Mouse (Mus musculus) neural tube, embryonic 12.5 days (tissue): ENCODE measurements around the gene Mrpl45. TPM values are rescaled to one million over a fixed set of nuclear protein-coding genes. Genes with fewer than 3 reads are reported as not detected.
"Not testable (repeated sequence)": the region's sequence is repeated elsewhere in the genome, so short reads cannot be mapped to it uniquely, and the experiment has no call there.

Experiments used
- ATAC-seq: fragments of 200-750 bp; cut with Nextera tagmentation; 2 replicates; pipeline ENCODE4 v1.8.0; 2017; ENCODE audit warnings: low read depth, mild to moderate bottlenecking, moderate TSS enrichment, moderate library complexity; ENCODE audit not compliant: low FRiP score
- H3K27ac ChIP-seq: fragments of 300-500 bp; sonication (generic); 2 replicates; pipeline ENCODE4 v1.5.1; 2016
- H3K27me3 ChIP-seq: fragments of 300-500 bp; sonication (generic); replicated peaks from 2 replicates; pipeline ENCODE4 v1.6.1; 2016; ENCODE audit warnings: mild to moderate bottlenecking
- H3K36me3 ChIP-seq: fragments of 300-500 bp; sonication (generic); 2 replicates; pipeline ENCODE4 v1.6.1; 2016; ENCODE audit warnings: mild to moderate bottlenecking
- H3K4me1 ChIP-seq: fragments of 300-500 bp; sonication (generic); 2 replicates; pipeline ENCODE4 v1.6.1; 2016
- H3K4me2 ChIP-seq: fragments of 300-500 bp; sonication (generic); replicated peaks from 2 replicates; pipeline ENCODE4 v1.6.1; 2016; ENCODE audit warnings: mild to moderate bottlenecking
- H3K4me3 ChIP-seq: fragments of 300-500 bp; sonication (generic); 2 replicates; pipeline ENCODE4 v1.5.1; 2016
- H3K9ac ChIP-seq: fragments of 300-500 bp; sonication (generic); 2 replicates; pipeline ENCODE4 v1.6.1; 2016; ENCODE audit warnings: mild to moderate bottlenecking
- H3K9me3 ChIP-seq: fragments of 300-500 bp; sonication (generic); 2 replicates; pipeline ENCODE4 v1.6.1; 2016; ENCODE audit warnings: mild to moderate bottlenecking
- WGBS: fragments of 180-500 bp; shearing (Covaris S2); methylation state at CpG from one replicate; pipeline ENCODE4 v1.1.7; 2016; 5-methylcytosine and 5-hydroxymethylcytosine counted together
- polyA plus RNA-seq: library from polyadenylated mRNA; unstranded; fragments of >200 nt; fragmentation: Nextera tagmentation; extraction: Ambion mirVana; gene quantifications from 2 replicates; pipeline ENCODE4 v1.2.1, GENCODE M21; 2016

Gene Mrpl45
- polyA plus RNA-seq, 1 experiment from 2014 or later = 48.9 TPM

DNA sequence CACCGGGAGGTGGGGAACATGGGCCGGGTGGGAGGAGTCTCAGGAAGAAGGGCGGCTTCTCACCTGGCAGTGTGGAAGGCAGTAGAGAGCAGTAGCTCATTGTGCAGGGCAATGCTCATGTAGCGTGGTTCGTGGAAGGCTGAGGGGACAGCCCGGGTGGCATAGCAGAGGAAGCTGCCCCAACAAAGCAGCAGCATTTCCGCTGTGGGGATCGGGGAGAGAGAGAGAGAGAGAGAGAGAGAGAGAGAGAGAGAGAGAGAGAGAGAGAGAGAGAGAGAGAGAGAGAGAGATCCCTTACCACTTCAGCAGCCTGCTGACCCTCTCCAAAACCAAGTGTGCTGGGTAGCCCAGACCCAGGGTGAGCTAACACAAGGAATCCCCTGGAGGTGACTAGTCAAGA is 27.7 kb downstream of the Mrpl45 start:
- 52% methylated on average over 8 of the region's 8 CpGs for WGBS
- Histone ChIP-seq H3K4me1 (peaks cover 12% of the 10 kb centered on the region; the same call in 1 of the 2 replicates), H3K9me3 (no peaks in the 10 kb centered on the region), H3K4me3 (no peak overlapping the region), H3K9ac (no peak overlapping the region), H3K27me3 (no peaks in the 10 kb centered on the region), H3K27ac (no peak overlapping the region), H3K4me2 (no peak overlapping the region), H3K36me3 (no peaks in the 10 kb centered on the region)
- ATAC-seq = no peak

DNA sequence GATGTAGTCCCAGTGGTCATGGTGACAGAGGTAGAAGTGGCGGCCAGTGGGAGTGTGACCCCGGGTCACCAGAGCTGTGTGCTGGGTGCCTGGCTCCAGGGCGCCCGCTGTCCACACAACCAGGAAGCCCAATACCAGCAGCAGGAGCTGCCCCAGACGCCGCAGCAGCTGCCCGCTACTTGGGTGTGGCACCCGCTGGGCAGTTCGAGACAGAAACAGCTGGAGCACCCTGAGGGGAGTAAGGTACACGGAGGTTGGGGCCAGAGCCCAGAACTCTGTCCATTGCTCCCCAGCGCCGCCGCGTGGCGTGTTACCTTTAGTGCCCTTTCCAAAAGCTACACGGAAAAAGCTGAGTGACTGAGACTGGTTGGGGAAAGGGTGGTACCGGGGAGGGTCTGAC is 28.1 kb downstream of the Mrpl45 start:
- H3K9ac ChIP-seq = no peak overlapping the region
- H3K4me2 ChIP-seq = no peak overlapping the region; the same call in 1 of the 2 replicates
- H3K4me3 ChIP-seq = no peak overlapping the region
- H3K27ac ChIP-seq = no peak overlapping the region
- H3K9me3 ChIP-seq = no peaks in the 10 kb centered on the region
- H3K4me1 ChIP-seq = peaks cover 11% of the 10 kb centered on the region; the same call in 1 of the 2 replicates
- H3K27me3 ChIP-seq = no peaks in the 10 kb centered on the region
- no peak for ATAC-seq
- H3K36me3 ChIP-seq = no peaks in the 10 kb centered on the region
- WGBS = 34% methylated on average over 17 of the region's 17 CpGs

DNA sequence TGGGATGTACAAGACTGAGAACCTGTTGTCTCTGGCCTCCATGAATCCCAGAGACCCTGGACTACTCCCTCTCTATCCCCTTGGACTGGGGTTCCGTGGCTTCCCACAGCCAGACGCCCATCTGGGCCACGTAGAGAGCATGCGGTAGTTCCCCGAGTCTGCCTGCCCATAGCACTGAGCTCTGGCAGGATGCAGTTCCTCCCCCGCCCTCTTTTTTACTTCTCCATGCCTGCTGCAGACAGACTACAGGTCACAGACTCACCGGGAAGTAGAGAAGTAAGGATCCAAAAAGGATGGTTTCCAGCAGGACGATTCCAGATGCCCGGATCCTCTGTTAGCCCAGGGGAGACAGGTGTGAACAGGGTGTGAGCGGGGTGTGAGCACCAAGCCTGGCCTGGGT is 29.9 kb downstream of the Mrpl45 start:
- no peak overlapping the region for H3K4me2 ChIP-seq
- no peaks in the 10 kb centered on the region for H3K9me3 ChIP-seq
- WGBS = 83% methylated on average over 10 of the region's 10 CpGs
- ATAC-seq = no peak
- no peak overlapping the region for H3K4me3 ChIP-seq
- H3K4me1 ChIP-seq = peaks cover 17% of the 10 kb centered on the region
- no peak overlapping the region for H3K27ac ChIP-seq
- no peaks in the 10 kb centered on the region for H3K27me3 ChIP-seq
- no peaks in the 10 kb centered on the region for H3K36me3 ChIP-seq
- no peak overlapping the region for H3K9ac ChIP-seq

DNA sequence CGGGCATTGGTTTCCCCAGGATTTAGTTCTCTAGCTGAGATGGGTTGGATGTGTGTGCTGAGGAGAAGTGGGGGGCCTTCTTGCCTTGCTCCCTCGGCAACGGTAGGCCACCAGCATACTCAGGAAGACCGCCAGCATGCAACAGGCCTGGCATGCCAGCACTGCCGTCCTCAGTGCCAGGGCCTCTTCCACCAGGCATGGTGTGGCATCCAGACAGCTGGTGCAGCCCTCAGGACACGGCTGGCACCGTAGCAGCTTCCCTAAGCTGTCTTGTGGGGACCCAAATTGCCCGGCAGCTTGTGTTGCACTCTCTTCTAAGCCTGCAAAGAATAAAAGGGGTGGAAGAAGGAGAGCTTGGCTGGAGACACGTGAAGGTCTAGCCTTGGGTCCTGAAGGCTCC is 30.9 kb downstream of the Mrpl45 start:
- Histone ChIP-seq H3K9me3 (no peaks in the 10 kb centered on the region), H3K4me1 (peaks cover 27% of the 10 kb centered on the region), H3K36me3 (no peaks in the 10 kb centered on the region), H3K27me3 (0 out of 2 replicates have a peak, but pooled peaks cover 4% of the 10 kb centered on the region), H3K9ac (no peak overlapping the region), H3K27ac (no peak overlapping the region), H3K4me2 (no peak overlapping the region), H3K4me3 (no peak overlapping the region)
- no peak for ATAC-seq
- 84% methylated on average over 9 of the region's 9 CpGs for WGBS

DNA sequence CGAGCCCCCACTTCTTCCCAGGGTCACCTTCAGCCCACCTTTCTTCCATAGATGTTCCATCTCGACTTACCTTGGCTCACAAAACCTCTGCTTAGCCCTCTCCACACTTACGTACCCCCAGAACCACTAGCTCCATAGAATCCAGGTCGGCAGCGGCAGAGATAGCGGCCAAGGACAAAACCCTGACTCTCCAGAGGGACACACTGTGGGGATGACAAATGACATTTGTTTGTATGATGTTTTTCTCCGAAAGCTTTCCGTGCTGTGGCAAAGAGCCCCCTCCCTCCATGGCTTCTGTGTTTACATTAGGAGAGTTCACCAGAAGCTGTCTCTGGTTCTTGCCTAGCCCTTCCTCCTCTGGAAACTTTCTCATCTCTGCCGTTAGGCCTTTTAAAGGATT is 31.8 kb downstream of the Mrpl45 start:
- Histone ChIP-seq H3K9ac (no peak overlapping the region), H3K27me3 (0 out of 2 replicates have a peak, but pooled peaks cover 4% of the 10 kb centered on the region), H3K36me3 (no peaks in the 10 kb centered on the region), H3K9me3 (no peaks in the 10 kb centered on the region), H3K4me2 (no peak overlapping the region), H3K4me3 (no peak overlapping the region), H3K27ac (no peak overlapping the region), H3K4me1 (peaks cover 36% of the 10 kb centered on the region)
- 84% methylated on average over 9 of the region's 9 CpGs for WGBS
- ATAC-seq = no peak

DNA sequence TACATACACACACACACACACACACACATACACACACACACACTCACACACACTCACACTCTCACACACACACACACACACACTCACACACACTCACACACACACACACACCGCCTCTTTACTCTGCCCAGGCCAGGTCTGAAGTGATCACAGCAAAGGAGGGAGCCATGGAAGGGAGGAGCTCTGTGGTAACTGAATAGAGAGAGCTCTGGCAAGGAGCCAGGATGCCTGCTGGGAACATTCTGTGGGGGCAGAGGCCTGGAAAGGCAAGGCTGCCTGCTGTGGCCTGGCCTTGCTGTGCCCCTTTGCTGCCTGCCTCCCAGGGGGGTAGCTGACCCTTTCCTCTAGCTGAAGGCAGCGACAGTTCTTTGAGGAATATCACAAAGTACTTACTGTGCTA is 34.5 kb downstream of the Mrpl45 start:
- H3K9ac ChIP-seq = no peak overlapping the region
- no peaks in the 10 kb centered on the region for H3K36me3 ChIP-seq
- 0 out of 2 replicates have a peak, but pooled peaks cover 4% of the 10 kb centered on the region for H3K27me3 ChIP-seq
- peak overlapping the region; percentile 33 for H3K4me2 ChIP-seq
- H3K9me3 ChIP-seq = no peaks in the 10 kb centered on the region
- WGBS = 15% methylated on average over 2 of the region's 2 CpGs
- no peak overlapping the region for H3K4me3 ChIP-seq
- peaks cover 33% of the 10 kb centered on the region for H3K4me1 ChIP-seq
- ATAC-seq = peak; percentile 71
- H3K27ac ChIP-seq = peak overlapping the region; percentile 37; the same call in 1 of the 2 replicates

DNA sequence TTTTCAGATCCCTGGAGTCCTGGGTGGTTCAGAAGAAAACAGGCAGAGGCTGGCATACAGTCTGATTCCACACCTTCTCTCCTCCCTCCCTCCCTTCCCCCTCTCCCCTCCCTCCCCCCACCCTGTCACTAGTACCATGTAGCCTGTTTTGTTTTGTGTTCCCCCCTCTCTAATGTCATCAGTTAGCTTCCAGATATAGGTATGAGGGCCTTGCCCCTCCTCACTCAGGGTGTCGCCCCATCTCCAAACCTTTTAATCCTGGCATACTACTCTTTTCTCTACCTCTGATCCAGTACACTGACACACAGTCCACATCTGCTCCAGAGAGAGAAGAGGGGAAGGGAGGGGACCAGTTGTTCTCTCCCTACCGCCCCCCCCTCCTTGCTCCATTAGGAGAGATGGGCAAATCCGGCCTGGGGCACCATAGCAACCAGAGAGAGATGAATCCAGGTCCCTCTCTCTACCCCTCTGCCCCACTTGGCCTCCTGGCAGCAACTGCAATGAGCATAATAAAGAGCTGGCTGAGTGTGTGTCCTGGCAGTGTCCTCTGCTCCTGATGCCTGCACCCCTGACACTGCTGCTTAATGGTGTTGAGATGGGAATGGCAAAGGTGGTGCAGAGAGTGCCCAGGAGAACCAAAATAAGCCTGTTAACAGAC is 36.6 kb downstream of the Mrpl45 start, which contains the start of gene Gpr179:
TSS of gene Gpr179 (minus strand) at position 51 of the 658 bp plus-strand sequence.
- Histone ChIP-seq H3K4me3 (no peak within 1 kb of the TSS), H3K4me2 (peak within 1 kb of the TSS; percentile 9; the same call in 1 of the 2 replicates), H3K27me3 (0 out of 2 replicates have a peak, but pooled peaks cover 4% of the 10 kb centered on the region), H3K27ac (no peak within 1 kb of the TSS), H3K36me3 (no peaks in the 10 kb centered on the region), H3K4me1 (peaks cover 33% of the 10 kb centered on the region), H3K9me3 (no peaks in the 10 kb centered on the region), H3K9ac (0 out of 2 replicates have a peak within 1 kb of the TSS, but pooled peaks have one; percentile 17)
- no peak for ATAC-seq
- WGBS = 59% methylated on average over 3 of the region's 3 CpGs

DNA sequence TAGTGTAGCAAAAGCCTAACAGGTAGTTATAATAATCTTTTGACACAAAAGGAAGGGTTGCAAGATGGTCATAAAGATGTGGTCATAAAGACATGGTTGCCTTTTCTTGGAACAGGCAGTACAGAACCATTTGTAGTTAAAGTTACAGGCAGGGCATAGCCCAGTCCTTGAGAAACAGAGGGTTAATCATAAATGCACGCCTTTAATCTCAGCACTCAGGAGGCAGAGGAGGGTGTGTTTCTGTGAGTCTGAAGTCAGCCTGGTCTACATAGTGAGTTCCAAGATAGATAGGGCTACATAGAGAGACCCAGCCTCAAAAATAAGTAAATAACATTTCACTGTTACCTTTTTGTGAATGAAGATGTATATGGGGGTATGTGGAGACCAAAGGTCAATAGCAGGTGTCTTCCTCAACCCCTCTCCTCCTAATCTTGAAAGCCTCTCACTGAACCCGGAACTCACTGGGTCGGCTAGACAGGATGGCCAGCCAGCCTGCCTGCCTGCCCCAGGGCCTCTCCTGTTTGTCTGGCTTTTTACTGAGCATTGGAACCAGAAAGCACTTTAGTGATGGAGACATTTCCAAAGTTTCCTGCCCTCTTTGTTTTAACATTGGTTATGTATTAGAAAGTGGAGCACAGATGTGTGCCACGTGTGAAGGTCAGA is 37.5 kb downstream of the Mrpl45 start:
- Histone ChIP-seq H3K9me3 (no peaks in the 10 kb centered on the region), H3K4me1 (peaks cover 33% of the 10 kb centered on the region), H3K9ac (no peak overlapping the region), H3K36me3 (no peaks in the 10 kb centered on the region), H3K27me3 (0 out of 2 replicates have a peak, but pooled peaks cover 4% of the 10 kb centered on the region), H3K4me3 (no peak overlapping the region), H3K27ac (no peak overlapping the region), H3K4me2 (no peak overlapping the region)
- 76% methylated on average over 4 of the region's 4 CpGs for WGBS
- ATAC-seq = no peak

DNA sequence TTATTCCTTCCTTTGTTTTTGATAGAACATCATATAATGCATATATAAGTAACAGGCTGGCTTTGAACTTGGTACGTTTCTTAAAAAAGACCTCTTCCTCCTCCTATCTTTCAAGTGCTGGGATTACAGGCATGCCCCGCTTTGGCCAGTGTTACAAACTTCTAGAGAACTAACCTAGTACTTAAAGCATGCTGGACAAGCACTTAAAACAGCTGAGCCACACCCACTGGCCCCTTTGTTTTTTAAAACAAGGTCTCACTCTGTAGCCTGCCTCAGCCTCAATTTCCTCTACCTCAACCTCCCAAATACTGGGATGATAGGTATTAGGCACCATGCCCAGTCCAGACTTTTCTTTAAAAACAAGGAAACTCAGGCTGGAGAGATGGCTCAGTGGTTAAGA is 39.1 kb downstream of the Mrpl45 start:
- H3K27ac ChIP-seq = no peak overlapping the region
- H3K36me3 ChIP-seq = no peaks in the 10 kb centered on the region
- 0 out of 2 replicates have a peak, but pooled peaks cover 4% of the 10 kb centered on the region for H3K27me3 ChIP-seq
- ATAC-seq = no peak
- no peak overlapping the region for H3K4me3 ChIP-seq
- no peak overlapping the region for H3K4me2 ChIP-seq
- peaks cover 30% of the 10 kb centered on the region for H3K4me1 ChIP-seq
- no peak overlapping the region for H3K9ac ChIP-seq
- 82% methylated on average over 2 of the region's 2 CpGs for WGBS
- H3K9me3 ChIP-seq = no peaks in the 10 kb centered on the region

DNA sequence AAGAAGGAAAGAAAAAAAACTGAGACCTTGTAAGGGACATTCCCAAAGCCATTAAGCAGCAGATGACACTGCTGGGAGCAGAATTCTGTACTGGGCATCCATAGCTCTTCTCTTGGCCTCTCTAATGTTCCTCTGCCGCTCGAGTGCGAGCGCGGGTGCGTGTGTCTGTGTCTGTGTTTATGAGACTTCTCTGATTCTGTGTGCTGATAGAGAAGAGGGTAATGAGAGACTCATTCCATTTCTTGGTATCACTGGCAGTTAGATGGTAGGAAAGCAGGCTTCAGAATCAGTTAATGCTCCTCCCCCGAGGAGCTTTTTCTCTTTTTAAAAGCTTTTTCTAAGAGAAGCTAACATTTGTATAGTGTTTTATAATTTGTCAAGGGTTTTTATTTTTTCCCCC is 39.7 kb downstream of the Mrpl45 start:
- Histone ChIP-seq H3K9me3 (no peaks in the 10 kb centered on the region), H3K9ac (no peak overlapping the region), H3K36me3 (no peaks in the 10 kb centered on the region), H3K4me2 (no peak overlapping the region), H3K27me3 (0 out of 2 replicates have a peak, but pooled peaks cover 4% of the 10 kb centered on the region), H3K27ac (no peak overlapping the region), H3K4me3 (no peak overlapping the region), H3K4me1 (peaks cover 24% of the 10 kb centered on the region)
- 88% methylated on average over 7 of the region's 7 CpGs for WGBS
- ATAC-seq = no peak

DNA sequence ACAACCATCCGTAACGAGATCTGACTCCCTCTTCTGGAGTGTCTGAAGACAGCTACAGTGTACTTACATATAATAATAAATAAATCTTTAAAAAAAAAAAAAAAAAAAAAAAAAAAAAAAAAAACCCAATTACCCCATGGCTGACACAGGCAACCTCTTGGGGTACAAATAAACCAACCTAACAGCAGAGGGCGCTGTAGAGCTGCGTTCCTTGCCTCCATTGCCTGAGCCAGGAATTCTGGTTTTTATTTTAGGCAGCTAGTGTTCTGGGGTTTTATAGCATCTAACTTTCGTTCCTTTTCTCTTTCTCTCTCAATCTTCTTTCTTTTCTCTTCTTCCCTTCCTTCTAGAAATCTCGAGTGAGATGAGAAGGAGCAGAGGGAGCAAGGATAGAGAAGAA is 42.1 kb downstream of the Mrpl45 start:
- not testable (repeated sequence) for H3K4me1 ChIP-seq, H3K27me3 ChIP-seq, H3K9me3 ChIP-seq, H3K36me3 ChIP-seq, H3K27ac ChIP-seq, H3K9ac ChIP-seq, H3K4me2 ChIP-seq, H3K4me3 ChIP-seq, ATAC-seq
- WGBS = 24% methylated on average over 6 of the region's 6 CpGs

DNA sequence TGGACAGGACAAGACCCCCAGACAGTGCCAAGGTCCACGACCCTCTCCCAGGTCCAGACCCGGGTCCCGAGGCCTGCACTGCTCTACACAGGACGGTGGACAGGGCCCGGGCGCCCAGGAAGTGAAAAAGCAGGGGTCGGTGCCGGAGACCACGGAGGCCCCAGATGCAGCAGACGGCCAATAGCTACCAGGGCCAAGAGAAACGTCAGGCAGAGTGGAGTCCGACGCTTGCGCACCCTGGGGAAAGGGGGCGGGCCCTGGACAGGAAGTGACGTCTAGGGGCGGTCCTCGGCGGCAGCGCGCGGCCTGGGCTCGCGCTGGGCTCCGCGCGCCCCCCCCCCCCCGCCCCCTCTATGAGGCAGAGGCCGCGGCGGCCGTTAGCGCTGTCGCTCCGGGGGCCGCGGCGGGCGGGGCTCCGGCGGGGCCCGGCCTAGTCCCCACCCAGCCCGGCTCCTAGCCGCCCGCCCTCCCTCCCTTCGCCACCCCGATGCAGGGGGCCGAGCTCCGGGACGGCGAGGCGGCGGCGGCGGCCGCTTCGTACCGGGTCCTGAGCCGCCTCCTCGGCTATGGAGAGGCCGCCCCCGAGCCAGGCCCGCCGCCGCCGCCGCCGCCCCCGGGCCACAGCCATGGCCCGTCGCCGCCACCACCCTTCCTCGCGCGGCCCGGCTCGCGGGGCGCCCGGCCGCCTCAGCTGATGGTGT is 46.6 kb downstream of the Mrpl45 start, which contains the start of gene Socs7:
TSS of gene Socs7 (plus strand) at position 604 of the 701 bp plus-strand sequence.
- H3K27ac ChIP-seq = peak within 1 kb of the TSS; percentile 82
- under 1% methylated on average over 50 of the region's 81 CpGs for WGBS

More for the DNA sequence above, 46.6 kb downstream of the Mrpl45 start, which contains the start of gene Socs7:
- ATAC-seq = peak; percentile 95
- H3K4me3 ChIP-seq = peak within 1 kb of the TSS; percentile 99
- H3K36me3 ChIP-seq = no peaks in the 10 kb centered on the region
- H3K9me3 ChIP-seq = no peaks in the 10 kb centered on the region
- peak within 1 kb of the TSS; percentile 88 for H3K4me2 ChIP-seq
- peak within 1 kb of the TSS; percentile 99 for H3K9ac ChIP-seq
- no peaks in the 10 kb centered on the region for H3K27me3 ChIP-seq
- peaks cover 27% of the 10 kb centered on the region for H3K4me1 ChIP-seq
